Mouse (Mus musculus): ENCODE measurements around the gene Ints13.
"Not testable (repeated sequence)": the region's sequence is repeated elsewhere in the genome, so short reads cannot be mapped to it uniquely, and the experiment has no call there.

The Ints13 gene

GRCm38 (mm10) chr6:146577310-146578109 is at the start of gene Ints13:
Gene Ints13, minus strand, starts transcription at chr6:146577835.
- DNase-seq (ENCODE audit: low spot score in 2 of 2): peak; percentile 96 to 97

DNA sequence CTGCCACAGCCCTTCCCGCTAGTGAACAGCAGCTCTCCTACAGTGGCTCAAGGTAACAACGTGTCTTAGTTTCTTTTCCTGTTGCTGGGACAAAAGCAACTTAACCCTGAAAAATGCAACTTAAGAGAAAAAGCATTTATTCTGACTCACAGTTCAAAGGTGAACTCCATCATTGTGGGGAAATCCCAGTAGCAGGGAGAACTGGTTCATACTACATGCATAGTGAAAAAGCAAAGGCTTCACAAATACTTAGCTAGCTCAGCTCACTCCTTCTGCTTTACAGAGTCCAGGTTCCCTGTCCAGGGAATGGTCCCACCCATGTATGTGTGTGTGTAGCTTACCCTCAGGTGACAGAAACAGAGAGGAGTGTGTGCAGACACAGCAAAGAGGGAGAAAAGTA is 39.0 kb upstream of the Ints13 start:
- DNase-seq (ENCODE audit: low spot score in 2 of 2): no peak

DNA sequence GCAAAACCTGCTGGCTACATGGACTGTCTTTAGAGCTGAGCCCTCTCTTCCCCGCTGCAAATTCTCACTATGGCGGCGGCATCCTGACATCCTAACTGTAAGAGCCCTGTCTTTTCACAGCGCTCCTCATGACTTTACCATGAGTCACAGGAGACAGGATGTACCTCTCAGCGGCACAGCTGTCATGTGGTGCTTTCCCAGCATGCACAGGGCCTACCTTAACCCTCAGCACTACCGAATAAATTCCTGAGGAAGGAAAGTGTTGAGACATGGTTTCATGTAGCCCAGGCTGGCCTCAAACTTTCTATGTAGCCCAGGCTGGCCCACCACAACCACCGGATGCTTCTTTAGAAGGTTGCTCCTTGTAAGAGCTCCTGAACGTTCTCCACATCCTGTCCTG is 38.3 kb upstream of the Ints13 start:
- no peak for DNase-seq (ENCODE audit: low spot score in 2 of 2)

GRCm38 (mm10) chr6:146614541-146614940 is 36.9 kb upstream of the Ints13 start:
- no peak for DNase-seq (ENCODE audit: low spot score in 2 of 2)

DNA sequence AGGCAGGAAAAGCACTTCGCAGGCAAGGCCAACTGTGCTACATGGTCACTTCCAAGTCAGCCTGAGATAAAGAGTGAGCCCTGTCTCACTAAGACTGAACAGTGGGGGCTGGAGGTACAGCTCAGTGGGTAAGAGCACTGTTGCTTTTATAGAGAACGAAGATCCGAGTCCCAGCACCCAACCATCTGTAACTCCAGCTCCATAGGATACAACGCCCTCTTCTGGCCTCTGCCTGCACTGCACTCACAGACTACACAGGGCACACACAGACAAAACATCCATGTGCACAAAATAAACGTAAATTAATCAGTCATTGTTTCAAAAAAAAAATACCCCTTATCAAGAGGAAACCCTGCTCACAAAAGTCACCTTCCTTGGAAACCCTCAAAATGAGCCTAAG is 36.3 kb upstream of the Ints13 start:
- no peak for DNase-seq (ENCODE audit: low spot score in 2 of 2)

DNA sequence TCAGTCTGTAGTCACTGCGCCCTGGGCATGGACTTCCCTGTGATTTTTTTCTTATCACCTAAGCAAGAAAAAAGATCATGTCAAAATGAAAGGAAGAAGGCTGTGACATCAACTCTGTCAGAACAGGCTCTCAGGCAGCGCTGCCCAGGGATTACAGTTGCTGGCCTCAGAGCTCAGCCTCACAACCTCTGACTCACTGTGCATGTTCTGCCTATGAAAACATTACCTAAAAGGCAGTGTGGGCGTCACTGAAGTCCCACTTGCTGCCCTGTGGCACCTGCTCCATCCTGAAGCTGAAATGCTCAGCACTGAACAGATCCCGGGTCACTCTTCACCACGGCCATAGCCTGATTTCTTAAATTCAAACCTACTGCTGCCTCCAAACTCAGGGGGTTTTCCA is 35.1 kb upstream of the Ints13 start:
- no peak for DNase-seq (ENCODE audit: low spot score in 2 of 2)

GRCm38 (mm10) chr6:146611897-146612296 is 34.3 kb upstream of the Ints13 start:
- DNase-seq (ENCODE audit: low spot score in 2 of 2): no peak

DNA sequence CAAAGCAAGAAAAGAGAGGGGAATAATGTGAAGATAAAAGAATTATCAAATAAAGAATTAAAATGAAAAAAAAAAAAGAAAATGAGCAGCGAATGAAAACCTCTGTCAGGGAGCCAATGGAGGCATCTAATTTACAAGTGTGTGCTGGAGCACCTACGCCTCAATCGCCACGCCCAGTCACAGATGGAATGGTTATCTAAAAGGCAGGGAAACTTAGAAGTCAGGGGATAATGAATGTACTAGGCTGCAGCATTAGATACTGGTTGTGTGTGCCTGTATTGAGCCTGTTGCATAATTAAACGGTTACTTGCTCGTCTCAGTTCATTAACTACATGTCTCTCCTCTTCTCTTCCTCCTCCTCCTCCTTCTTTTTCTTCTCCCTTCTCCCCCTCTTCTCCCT is 33.8 kb upstream of the Ints13 start:
- DNase-seq (ENCODE audit: low spot score in 2 of 2): no peak

GRCm38 (mm10) chr6:146603651-146604050 is 26.0 kb upstream of the Ints13 start:
- no peak for DNase-seq (ENCODE audit: low spot score in 2 of 2)

DNA sequence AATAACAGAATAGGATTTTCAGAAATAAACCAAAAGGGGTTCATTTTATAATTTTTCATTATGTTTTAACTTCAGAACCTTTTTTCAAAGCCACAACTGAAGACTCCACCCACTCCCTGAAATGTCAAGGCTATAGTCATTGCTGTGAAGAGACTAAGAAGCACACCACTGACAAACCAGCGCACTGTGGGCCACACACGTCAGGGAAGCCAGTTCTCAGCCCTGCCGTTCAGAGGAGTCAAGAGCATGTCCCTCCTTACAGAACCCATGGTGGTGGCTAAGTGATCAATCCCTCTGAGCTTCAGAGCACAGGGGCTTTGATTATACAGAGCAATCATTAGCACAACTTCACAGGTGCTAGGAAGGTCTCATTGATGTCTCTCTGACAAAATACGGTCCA is 25.0 kb upstream of the Ints13 start:
- no peak for DNase-seq (ENCODE audit: low spot score in 2 of 2)

DNA sequence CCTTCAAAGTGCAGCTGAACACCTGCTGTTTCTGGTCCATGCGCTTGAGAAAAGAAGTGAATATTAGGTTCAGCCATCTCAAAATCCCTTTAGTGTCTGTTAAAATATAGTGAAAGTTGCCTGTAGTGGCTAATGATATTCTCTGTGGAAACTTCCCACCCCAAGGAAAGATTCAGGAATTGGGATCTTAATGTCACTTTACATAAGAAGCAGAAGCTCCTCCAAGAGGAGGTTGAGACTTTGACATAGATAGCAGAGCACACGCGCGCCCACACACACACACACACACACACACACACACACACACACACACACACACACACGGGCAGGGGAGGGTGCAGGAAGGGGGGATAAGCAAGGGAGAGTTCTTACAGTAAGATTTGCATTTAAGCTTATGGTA is 7.5 kb upstream of the Ints13 start:
- DNase-seq (ENCODE audit: low spot score in 2 of 2): no peak

DNA sequence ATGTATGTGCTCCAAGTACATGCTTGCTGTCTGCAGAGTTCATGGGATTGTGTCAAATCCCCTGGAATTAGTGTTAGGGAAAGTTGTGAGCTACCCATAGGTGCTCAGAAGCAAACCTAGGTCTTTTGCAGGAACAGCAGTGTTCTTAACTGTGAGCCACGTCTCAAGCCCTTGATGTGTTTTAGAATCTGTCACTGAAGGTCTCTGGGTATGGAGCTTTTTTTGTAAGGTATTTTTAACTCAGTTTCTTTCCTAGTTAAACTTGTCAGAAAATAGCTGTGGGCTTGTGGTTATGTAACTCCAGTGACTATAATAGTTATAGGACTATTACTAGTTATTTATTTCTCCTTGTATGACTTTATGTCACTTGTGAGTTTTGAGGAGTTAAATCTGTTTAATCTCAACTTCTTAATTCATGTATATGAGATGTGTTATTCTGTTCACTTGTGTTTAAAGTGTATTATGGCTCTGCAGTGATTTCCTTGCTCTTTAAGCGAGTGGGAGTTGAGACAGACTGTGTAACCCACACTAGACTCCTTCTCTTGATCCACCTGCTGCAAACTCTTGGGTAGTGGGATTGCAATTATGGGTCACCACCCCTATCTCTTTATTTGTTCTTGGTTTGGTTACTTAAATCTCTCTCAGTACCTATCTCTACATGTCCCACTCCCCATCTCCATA is 5.9 kb upstream of the Ints13 start:
- DNase-seq (ENCODE audit: low spot score in 2 of 2): no peak

- DNase-seq (ENCODE audit: low spot score in 2 of 2): no peak
Observed at GRCm38 (mm10) chr6:146580381-146580926, 2.8 kb upstream of the Ints13 start.

DNA sequence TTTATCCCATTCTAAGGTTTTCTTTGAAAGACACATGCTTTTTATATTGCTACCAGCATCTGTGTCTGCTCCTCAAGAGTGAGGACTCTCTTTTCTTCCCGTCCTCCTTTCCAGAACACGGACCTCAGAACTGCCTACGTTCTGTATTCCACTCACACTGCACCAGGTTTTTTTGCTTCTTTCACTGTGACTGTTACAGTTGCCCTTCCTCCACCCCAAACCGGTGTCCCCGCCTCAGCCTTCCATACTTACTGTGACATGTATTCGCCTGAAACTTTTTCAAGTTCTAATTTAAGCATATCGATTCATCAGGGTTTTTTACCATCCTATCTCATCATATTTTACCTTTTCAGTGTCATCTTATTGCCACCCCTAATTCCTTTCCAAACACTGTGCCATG is 951 bp upstream of the Ints13 start:
- DNase-seq (ENCODE audit: low spot score in 2 of 2): no peak

DNA sequence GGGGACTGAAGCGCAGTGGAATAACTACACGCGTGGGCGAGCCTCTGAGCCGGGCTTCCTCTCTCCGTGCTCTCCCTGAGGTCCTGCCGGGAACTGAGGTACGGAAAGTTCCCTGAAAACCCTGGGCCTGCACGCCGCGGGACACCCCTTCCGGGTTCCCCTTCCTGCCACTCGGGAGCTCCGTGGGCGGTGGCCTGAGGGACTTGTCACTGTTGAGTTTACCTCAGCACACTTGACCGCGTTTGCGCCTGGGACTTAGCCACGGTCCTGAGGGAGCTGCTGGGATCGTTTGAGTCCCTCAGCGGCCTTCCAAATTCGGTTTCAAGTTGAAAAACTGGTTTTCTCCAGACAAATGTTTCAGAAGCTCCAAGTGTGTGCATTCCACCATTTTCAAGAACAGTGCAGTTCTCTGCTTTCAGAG is 486 bp upstream of the Ints13 start:
- no peak for DNase-seq (ENCODE audit: low spot score in 2 of 2)

DNA sequence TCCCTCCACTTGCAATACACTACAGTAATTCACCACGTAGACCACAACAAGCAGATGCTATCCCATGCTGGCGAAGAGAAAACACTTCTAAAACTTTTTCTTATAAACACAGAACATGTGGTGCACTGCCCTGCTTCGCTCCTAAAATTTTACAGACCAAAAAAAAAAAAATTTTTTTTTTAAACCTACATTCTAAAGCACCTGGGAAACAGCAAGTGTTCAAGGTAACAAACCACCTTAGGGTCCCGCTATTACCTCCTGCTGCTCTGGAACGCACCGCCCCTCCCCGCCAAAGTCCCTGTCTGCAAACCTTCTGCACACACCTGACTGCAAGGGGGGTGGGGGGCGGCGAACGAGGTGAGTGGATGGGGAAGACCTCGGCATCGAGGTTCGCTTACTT is 732 bp downstream of the Ints13 start, which contains the start of gene Fgfr1op2:
Fgfr1op2 (plus strand) TSS at position 301 of the 400 bp plus-strand sequence.
- DNase-seq (ENCODE audit: low spot score in 2 of 2): no peak

- DNase-seq (ENCODE audit: low spot score in 2 of 2): no peak
Observed at GRCm38 (mm10) chr6:146572073-146572472, 5.6 kb downstream of the Ints13 start.

DNA sequence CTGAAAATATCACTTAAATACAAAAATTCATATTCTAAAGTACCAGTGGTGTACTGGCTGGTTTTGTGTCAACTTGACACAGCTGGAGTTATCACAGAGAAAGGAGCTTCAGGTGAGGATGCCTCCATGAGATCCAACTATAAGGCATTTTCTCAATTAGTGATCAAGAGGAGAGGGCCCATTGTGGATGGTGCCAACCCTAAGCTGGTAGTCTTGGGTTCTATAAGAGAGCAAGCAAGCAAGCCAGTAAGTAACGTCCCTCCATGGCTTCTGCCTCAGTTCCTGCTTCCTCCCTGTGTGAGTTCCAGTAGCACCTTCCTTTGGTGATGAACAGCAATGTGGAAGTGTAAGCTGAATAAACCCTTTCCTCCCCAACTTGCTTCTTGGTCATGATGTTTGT is 15.2 kb downstream of the Ints13 start:
- not testable (repeated sequence) for DNase-seq (ENCODE audit: low spot score in 2 of 2)

- no peak for DNase-seq (ENCODE audit: low spot score in 2 of 2)
Observed at GRCm38 (mm10) chr6:146551326-146551725, 26.3 kb downstream of the Ints13 start.

DNA sequence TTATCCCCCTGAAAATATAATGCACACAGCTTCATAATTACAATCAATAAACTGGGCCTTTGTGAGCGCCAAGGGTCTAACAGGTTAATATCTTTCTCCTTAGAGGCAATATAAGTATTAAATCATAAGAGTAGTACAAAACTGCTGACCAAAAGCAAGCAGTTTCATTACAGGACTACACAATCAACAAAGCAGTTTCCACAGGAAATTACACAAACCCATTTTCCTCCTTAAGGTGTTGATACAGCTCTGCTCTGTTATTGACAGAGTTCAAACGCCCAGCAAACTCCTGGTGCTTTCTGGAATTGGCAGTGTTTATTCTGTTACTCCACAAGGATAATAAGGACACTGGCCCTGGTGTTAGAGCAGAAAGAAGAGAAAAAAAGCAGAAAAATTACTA is 27.2 kb downstream of the Ints13 start:
- no peak for DNase-seq (ENCODE audit: low spot score in 2 of 2)

- DNase-seq (ENCODE audit: low spot score in 2 of 2): peak; percentile 11 to 21
Observed at GRCm38 (mm10) chr6:146545289-146545865, 32.3 kb downstream of the Ints13 start.

DNA sequence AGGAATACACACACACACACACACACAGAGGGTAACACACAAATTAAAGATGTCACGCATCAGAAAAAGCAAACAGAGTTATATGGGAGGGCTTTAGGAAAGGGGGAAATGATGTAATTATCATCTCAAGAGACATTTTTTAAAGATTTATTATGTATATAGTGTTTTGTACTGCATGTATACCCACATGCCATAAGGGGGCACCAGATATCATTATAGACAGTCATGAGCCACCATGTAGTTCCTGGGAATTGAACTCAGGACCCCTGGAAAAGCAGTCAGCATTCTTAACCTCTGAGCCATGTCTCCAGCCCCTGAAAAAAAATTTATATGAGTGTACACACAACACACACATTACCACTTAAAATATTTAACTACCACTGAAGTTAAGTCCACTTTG is 33.0 kb downstream of the Ints13 start:
- DNase-seq (ENCODE audit: low spot score in 2 of 2): no peak

GRCm38 (mm10) chr6:146540386-146540785 is 37.2 kb downstream of the Ints13 start:
- DNase-seq (ENCODE audit: low spot score in 2 of 2): no peak
